Mouse (Mus musculus): ENCODE data around the gene Med13l. TPM values are rescaled to one million over a fixed set of nuclear protein-coding genes. Genes with fewer than 3 reads are reported as not detected.

Gene Med13l
- polyA plus RNA-seq, 1 experiment, result 2.3 TPM

- TF ChIP-seq GATA1 (IDR thresholded peaks at IDR 0.05; ENCODE audit: low read length) (no peak), TAL1 (IDR thresholded peaks at IDR 0.05; ENCODE audit: low read length) (no peak)
- Histone ChIP-seq H3K4me3 (replicated peaks) (no peak overlapping the region), H3K9me3 (ENCODE audit: control insufficient read depth, low read length) (no peaks in the 10 kb centered on the region), H3K27me3 (ENCODE audit: control insufficient read depth) (no peaks in the 10 kb centered on the region), H3K36me3 (ENCODE audit: control insufficient read depth) (peaks cover 72% of the 10 kb centered on the region), H3K4me1 (ENCODE audit: control insufficient read depth) (peaks cover 50% of the 10 kb centered on the region)
Measured at GRCm38 (mm10) chr5:118576731-118577130, 16.3 kb downstream of the Med13l start.

DNA sequence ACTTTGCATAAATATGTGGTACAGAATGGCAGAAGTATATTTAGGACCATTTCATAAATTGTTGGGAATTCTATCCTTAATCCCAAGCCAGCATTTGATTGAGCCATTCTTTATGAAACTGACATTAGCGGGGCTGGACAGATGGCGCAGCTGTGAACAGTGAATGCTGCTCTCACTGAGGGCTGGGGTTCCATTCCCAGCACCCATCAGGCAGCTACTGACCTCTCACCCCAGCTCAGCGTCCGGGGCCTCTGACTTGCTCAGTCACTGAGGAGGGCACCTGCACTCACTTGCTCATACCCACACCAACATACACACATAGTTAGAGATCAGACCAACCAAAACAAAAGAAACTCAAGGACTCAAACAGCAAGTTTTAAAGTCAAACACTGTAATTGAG, 24.9 kb downstream of the Med13l start:
- H3K4me1 ChIP-seq (ENCODE audit: control insufficient read depth), result peaks cover 75% of the 10 kb centered on the region

DNA sequence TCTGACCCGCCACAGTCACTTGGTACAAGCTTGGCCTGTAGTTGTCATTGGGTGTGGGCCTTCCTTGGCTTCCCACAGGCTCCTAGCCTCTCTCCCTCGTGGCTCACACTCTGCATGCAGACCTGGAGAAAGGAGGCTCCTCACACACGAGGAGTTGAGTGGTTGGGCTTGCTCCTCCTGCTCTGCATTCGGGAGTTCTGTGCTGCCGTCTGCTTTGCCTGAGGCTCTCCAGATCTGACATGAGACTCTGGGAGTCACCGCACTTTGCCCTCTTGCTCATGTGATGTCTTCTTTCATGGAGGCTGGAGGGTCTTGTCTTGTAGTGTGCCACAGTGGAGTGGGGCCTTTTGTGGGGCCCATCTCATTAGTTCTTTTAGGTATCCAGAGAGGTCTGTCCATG, 26.1 kb downstream of the Med13l start:
- no peaks in the 10 kb centered on the region for H3K27me3 ChIP-seq (ENCODE audit: control insufficient read depth)
- TF ChIP-seq TAL1 (IDR thresholded peaks at IDR 0.05; ENCODE audit: low read length) (no peak), GATA1 (IDR thresholded peaks at IDR 0.05; ENCODE audit: low read length) (no peak)
- H3K9me3 ChIP-seq (ENCODE audit: control insufficient read depth, low read length), result no peaks in the 10 kb centered on the region
- peaks cover 55% of the 10 kb centered on the region for H3K36me3 ChIP-seq (ENCODE audit: control insufficient read depth)
- peaks cover 84% of the 10 kb centered on the region for H3K4me1 ChIP-seq (ENCODE audit: control insufficient read depth)
- H3K4me3 ChIP-seq (replicated peaks), result no peak overlapping the region

More for the DNA sequence above, 24.9 kb downstream of the Med13l start:
- H3K36me3 ChIP-seq (ENCODE audit: control insufficient read depth), result peaks cover 55% of the 10 kb centered on the region
- H3K27me3 ChIP-seq (ENCODE audit: control insufficient read depth), result no peaks in the 10 kb centered on the region
- no peak overlapping the region for H3K4me3 ChIP-seq (replicated peaks)
- TF ChIP-seq TAL1 (IDR thresholded peaks at IDR 0.05; ENCODE audit: low read length), result no peak
- no peak for TF ChIP-seq GATA1 (IDR thresholded peaks at IDR 0.05; ENCODE audit: low read length)
- H3K9me3 ChIP-seq (ENCODE audit: control insufficient read depth, low read length), result no peaks in the 10 kb centered on the region

GRCm38 (mm10) chr5:118588381-118588925, 28.0 kb downstream of the Med13l start:
- H3K4me1 ChIP-seq (ENCODE audit: control insufficient read depth), result peaks cover 77% of the 10 kb centered on the region
- H3K27me3 ChIP-seq (ENCODE audit: control insufficient read depth), result no peaks in the 10 kb centered on the region
- no peak overlapping the region for H3K4me3 ChIP-seq (replicated peaks)
- no peak for TF ChIP-seq GATA1 (IDR thresholded peaks at IDR 0.05; ENCODE audit: low read length)
- TF ChIP-seq TAL1 (IDR thresholded peaks at IDR 0.05; ENCODE audit: low read length), result no peak
- no peaks in the 10 kb centered on the region for H3K9me3 ChIP-seq (ENCODE audit: control insufficient read depth, low read length)
- H3K36me3 ChIP-seq (ENCODE audit: control insufficient read depth), result peaks cover 60% of the 10 kb centered on the region

- H3K4me3 ChIP-seq (replicated peaks), result no peak overlapping the region
- H3K27me3 ChIP-seq (ENCODE audit: control insufficient read depth), result no peaks in the 10 kb centered on the region
- H3K36me3 ChIP-seq (ENCODE audit: control insufficient read depth), result peaks cover 66% of the 10 kb centered on the region
- no peaks in the 10 kb centered on the region for H3K9me3 ChIP-seq (ENCODE audit: control insufficient read depth, low read length)
- peaks cover 71% of the 10 kb centered on the region for H3K4me1 ChIP-seq (ENCODE audit: control insufficient read depth)
- TF ChIP-seq GATA1 (IDR thresholded peaks at IDR 0.05; ENCODE audit: low read length) (no peak), TAL1 (IDR thresholded peaks at IDR 0.05; ENCODE audit: low read length) (no peak)
Measured at GRCm38 (mm10) chr5:118589186-118589892, 28.9 kb downstream of the Med13l start.

- TF ChIP-seq TAL1 (IDR thresholded peaks at IDR 0.05; ENCODE audit: low read length) (no peak), GATA1 (IDR thresholded peaks at IDR 0.05; ENCODE audit: low read length) (no peak)
- H3K36me3 ChIP-seq (ENCODE audit: control insufficient read depth), result peaks cover 75% of the 10 kb centered on the region
- no peaks in the 10 kb centered on the region for H3K27me3 ChIP-seq (ENCODE audit: control insufficient read depth)
- H3K4me3 ChIP-seq (replicated peaks), result no peak overlapping the region
- peaks cover 73% of the 10 kb centered on the region for H3K4me1 ChIP-seq (ENCODE audit: control insufficient read depth)
- H3K9me3 ChIP-seq (ENCODE audit: control insufficient read depth, low read length), result no peaks in the 10 kb centered on the region
Measured at GRCm38 (mm10) chr5:118590868-118591267, 30.4 kb downstream of the Med13l start.

DNA sequence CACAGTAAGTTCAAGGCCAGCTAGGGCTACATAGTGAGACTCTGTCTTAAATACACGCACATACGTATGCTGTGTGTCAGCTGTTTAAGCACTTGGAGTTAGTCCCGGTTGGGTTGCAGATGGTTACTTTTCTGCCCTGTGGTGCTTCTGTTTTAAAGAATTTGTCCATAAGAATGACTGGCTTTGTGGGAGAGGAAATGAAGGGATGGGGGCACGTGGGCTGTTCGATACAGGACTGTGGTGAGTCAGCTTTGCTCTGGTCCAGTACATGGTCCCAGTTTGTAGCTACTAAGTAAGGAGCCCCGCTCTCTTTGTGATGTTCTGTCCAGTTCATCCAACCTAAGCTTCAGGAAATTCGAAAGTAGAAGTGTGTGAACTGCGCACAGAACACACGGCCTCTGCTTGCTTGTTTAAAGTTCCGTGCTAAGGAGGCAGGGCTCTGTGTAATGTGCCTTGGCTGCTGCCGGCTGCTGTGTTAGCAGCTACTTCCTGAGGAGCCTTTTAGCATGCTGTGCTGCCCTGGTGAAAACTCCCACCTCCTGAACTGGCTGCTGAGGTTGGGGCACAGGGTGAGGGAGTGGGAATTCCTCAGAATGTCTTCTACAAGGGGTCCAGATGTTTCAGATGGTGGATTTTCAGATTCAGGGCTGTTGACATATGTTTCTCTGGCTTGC, 31.5 kb downstream of the Med13l start:
- TF ChIP-seq GATA1 (IDR thresholded peaks at IDR 0.05; ENCODE audit: low read length) (no peak), TAL1 (IDR thresholded peaks at IDR 0.05; ENCODE audit: low read length) (no peak)
- H3K36me3 ChIP-seq (ENCODE audit: control insufficient read depth), result peaks cover 77% of the 10 kb centered on the region
- no peaks in the 10 kb centered on the region for H3K9me3 ChIP-seq (ENCODE audit: control insufficient read depth, low read length)
- no peaks in the 10 kb centered on the region for H3K27me3 ChIP-seq (ENCODE audit: control insufficient read depth)
- H3K4me3 ChIP-seq (replicated peaks), result no peak overlapping the region
- peaks cover 72% of the 10 kb centered on the region for H3K4me1 ChIP-seq (ENCODE audit: control insufficient read depth)

GRCm38 (mm10) chr5:118594470-118595236, 34.2 kb downstream of the Med13l start:
- H3K4me1 ChIP-seq (ENCODE audit: control insufficient read depth), result peaks cover 58% of the 10 kb centered on the region
- peaks cover 77% of the 10 kb centered on the region for H3K36me3 ChIP-seq (ENCODE audit: control insufficient read depth)
- no peaks in the 10 kb centered on the region for H3K9me3 ChIP-seq (ENCODE audit: control insufficient read depth, low read length)

GRCm38 (mm10) chr5:118595901-118596300, 35.4 kb downstream of the Med13l start:
- no peaks in the 10 kb centered on the region for H3K27me3 ChIP-seq (ENCODE audit: control insufficient read depth)
- peaks cover 89% of the 10 kb centered on the region for H3K36me3 ChIP-seq (ENCODE audit: control insufficient read depth)
- H3K4me1 ChIP-seq (ENCODE audit: control insufficient read depth), result peaks cover 54% of the 10 kb centered on the region
- H3K4me3 ChIP-seq (replicated peaks), result no peak overlapping the region
- TF ChIP-seq TAL1 (IDR thresholded peaks at IDR 0.05; ENCODE audit: low read length), result no peak
- TF ChIP-seq GATA1 (IDR thresholded peaks at IDR 0.05; ENCODE audit: low read length), result no peak
- H3K9me3 ChIP-seq (ENCODE audit: control insufficient read depth, low read length), result no peaks in the 10 kb centered on the region

More at GRCm38 (mm10) chr5:118594470-118595236, 34.2 kb downstream of the Med13l start:
- no peak overlapping the region for H3K4me3 ChIP-seq (replicated peaks)
- no peaks in the 10 kb centered on the region for H3K27me3 ChIP-seq (ENCODE audit: control insufficient read depth)
- no peak for TF ChIP-seq GATA1 (IDR thresholded peaks at IDR 0.05; ENCODE audit: low read length)
- no peak for TF ChIP-seq TAL1 (IDR thresholded peaks at IDR 0.05; ENCODE audit: low read length)

Measured in erythroblast, embryonic 14.5 days (primary cell).